Mouse (Mus musculus): Measurements from ENCODE around the gene Dnaja2. TPM values are rescaled to one million over a fixed set of nuclear protein-coding genes. Genes with fewer than 3 reads are reported as not detected.

Gene Dnaja2
- total RNA-seq (2021) = 100 to 1,000 TPM; 174 to 175 TPM
- long read RNA-seq, experiment 1, transcript Dnaja2-201 (9 exons, 2,919 nt) = major isoform, 305 of 329 reads
- long read RNA-seq, experiment 1, partial matches to known transcripts = 7 of 329 reads
- long read RNA-seq, experiment 1, other reads (novel, unspliced or antisense) = 17 of 329 reads
- long read RNA-seq, experiment 2, transcript Dnaja2-201 (9 exons, 2,919 nt) = major isoform, 56 of 60 reads
- long read RNA-seq, experiment 2, partial matches to known transcripts = 1 of 60 reads
- long read RNA-seq, experiment 2, other reads (novel, unspliced or antisense) = 3 of 60 reads

GRCm38 (mm10) chr8:85555181-85556145 is at the start of gene Dnaja2:
Gene Dnaja2 (minus strand): TSS chr8:85555344.
- peak; percentile 93 for DNase-seq

- no peak for DNase-seq
Observed at GRCm38 (mm10) chr8:85604201-85604600, 49.1 kb upstream of the Dnaja2 start.

GRCm38 (mm10) chr8:85603203-85603895 is 48.2 kb upstream of the Dnaja2 start:
- DNase-seq = peak; percentile 62 to 72

- no peak for DNase-seq
Observed at GRCm38 (mm10) chr8:85602737-85603136, 47.6 kb upstream of the Dnaja2 start.

GRCm38 (mm10) chr8:85601741-85602140 is 46.6 kb upstream of the Dnaja2 start:
- DNase-seq = no peak

GRCm38 (mm10) chr8:85597413-85598191 is 42.5 kb upstream of the Dnaja2 start:
- DNase-seq = no peak

GRCm38 (mm10) chr8:85595391-85595790 is 40.2 kb upstream of the Dnaja2 start:
- DNase-seq = peak in 1 of 2 experiments; percentile 31

- DNase-seq = no peak
Observed at GRCm38 (mm10) chr8:85594983-85595382, 39.8 kb upstream of the Dnaja2 start.

GRCm38 (mm10) chr8:85593324-85593723 is 38.2 kb upstream of the Dnaja2 start:
- no peak for DNase-seq

- no peak for DNase-seq
Observed at GRCm38 (mm10) chr8:85591532-85591931, 36.4 kb upstream of the Dnaja2 start.

GRCm38 (mm10) chr8:85590258-85590657 is 35.1 kb upstream of the Dnaja2 start:
- no peak for DNase-seq

- DNase-seq = no peak
Observed at GRCm38 (mm10) chr8:85588596-85588995, 33.5 kb upstream of the Dnaja2 start.

GRCm38 (mm10) chr8:85577666-85578065 is 22.5 kb upstream of the Dnaja2 start:
- DNase-seq = no peak

- no peak for DNase-seq
Observed at GRCm38 (mm10) chr8:85573972-85574496, 18.9 kb upstream of the Dnaja2 start.

- DNase-seq = no peak
Observed at GRCm38 (mm10) chr8:85570466-85570865, 15.3 kb upstream of the Dnaja2 start.

GRCm38 (mm10) chr8:85567801-85568200 is 12.7 kb upstream of the Dnaja2 start:
- no peak for DNase-seq

GRCm38 (mm10) chr8:85565186-85565585 is 10.0 kb upstream of the Dnaja2 start:
- no peak for DNase-seq

GRCm38 (mm10) chr8:85563336-85563735 is 8.2 kb upstream of the Dnaja2 start:
- DNase-seq = no peak

GRCm38 (mm10) chr8:85559966-85560365 is 4.8 kb upstream of the Dnaja2 start:
- no peak for DNase-seq

- no peak for DNase-seq
Observed at GRCm38 (mm10) chr8:85559201-85559600, 4.1 kb upstream of the Dnaja2 start.

- no peak for DNase-seq
Observed at GRCm38 (mm10) chr8:85557601-85557986, 2.5 kb upstream of the Dnaja2 start.

Measured in adrenal gland, postnatal 36 days (tissue).